Mouse (Mus musculus) testis, adult 2 months (tissue): ENCODE data around the gene Slc44a1. TPM values are rescaled to one million over a fixed set of nuclear protein-coding genes. Genes with fewer than 3 reads are reported as not detected.

Source experiments
- H3K27ac ChIP-seq: fragments of 200-500 bp; 2 replicates; pipeline ENCODE4 v1.5.1; 2012; ENCODE audit warnings: low read depth, low read length; ENCODE audit not compliant: control insufficient read depth, insufficient read depth
- H3K27me3 ChIP-seq: fragments of 200-500 bp; 2 replicates; pipeline ENCODE4 v1.6.1; 2012; ENCODE audit warnings: mild to moderate bottlenecking, low read length, moderate library complexity; ENCODE audit not compliant: control insufficient read depth, insufficient read depth
- H3K36me3 ChIP-seq: fragments of 200-500 bp; 2 replicates; pipeline ENCODE4 v1.6.1; 2012; ENCODE audit warnings: mild to moderate bottlenecking, low read length; ENCODE audit not compliant: control insufficient read depth, insufficient read depth
- H3K4me1 ChIP-seq: fragments of 200-500 bp; 2 replicates; pipeline ENCODE4 v1.6.1; 2012; ENCODE audit warnings: low read length; ENCODE audit not compliant: control insufficient read depth, insufficient read depth
- H3K4me3 ChIP-seq: fragments of 200-500 bp; 2 replicates; pipeline ENCODE4 v1.5.1; 2012; ENCODE audit warnings: low read depth, mild to moderate bottlenecking, low read length, moderate library complexity, mixed read lengths; ENCODE audit not compliant: control insufficient read depth
- CTCF ChIP-seq: fragments of 200-500 bp; IDR thresholded peaks from 2 replicates; pipeline ENCODE4 v1.5.1; 2012; ENCODE audit warnings: low read depth, mild to moderate bottlenecking, inconsistent platforms, low read length, moderate library complexity; ENCODE audit not compliant: control insufficient read depth, insufficient read depth, insufficient replicate concordance
- POLR2A ChIP-seq: fragments of 200-500 bp; IDR thresholded peaks from 2 replicates; pipeline ENCODE4 v1.6.1; 2012; ENCODE audit warnings: low read depth, mild to moderate bottlenecking, inconsistent platforms, low read length, moderate library complexity; ENCODE audit not compliant: control insufficient read depth
- polyA plus RNA-seq: library from polyadenylated mRNA; depleted of rRNA; stranded (reverse); fragments of >200 nt; gene quantifications from 2 replicates; pipeline ENCODE4 v1.2.3, GENCODE M21; 2012

The Slc44a1 gene
- polyA plus RNA-seq, 1 experiment: 3.3 TPM

GRCm38 (mm10) chr4:53437110-53437755 lies 3.0 kb upstream of the Slc44a1 start:
- Histone ChIP-seq H3K4me1 (peaks cover 3% of the 10 kb centered on the region), H3K4me3 (no peak overlapping the region), H3K27me3 (0 out of 2 replicates have a peak, but pooled peaks cover 2% of the 10 kb centered on the region), H3K36me3 (no peaks in the 10 kb centered on the region), H3K27ac (no peak overlapping the region)
- TF ChIP-seq POLR2A (no peak), CTCF (no peak)

- Histone ChIP-seq H3K27ac (peak overlapping the region; percentile 32; the same call in 1 of the 2 replicates), H3K4me1 (peaks cover 3% of the 10 kb centered on the region)
These were observed 1.8 kb upstream of the Slc44a1 start for GRCm38 (mm10) chr4:53438386-53438785.

GRCm38 (mm10) chr4:53438836-53439480 lies 1.3 kb upstream of the Slc44a1 start:
- TF ChIP-seq CTCF (no peak), POLR2A (no peak)
- H3K36me3 ChIP-seq: no peaks in the 10 kb centered on the region
- H3K27ac ChIP-seq: no peak overlapping the region
- no peak overlapping the region for H3K4me3 ChIP-seq
- 0 out of 2 replicates have a peak, but pooled peaks cover 2% of the 10 kb centered on the region for H3K27me3 ChIP-seq
- peaks cover 3% of the 10 kb centered on the region for H3K4me1 ChIP-seq

More at GRCm38 (mm10) chr4:53438386-53438785, 1.8 kb upstream of the Slc44a1 start:
- Histone ChIP-seq H3K36me3 (no peaks in the 10 kb centered on the region), H3K27me3 (0 out of 2 replicates have a peak, but pooled peaks cover 2% of the 10 kb centered on the region), H3K4me3 (no peak overlapping the region)
- TF ChIP-seq CTCF (no peak), POLR2A (no peak)

GRCm38 (mm10) chr4:53439636-53440009 lies 590 bp upstream of the Slc44a1 start:
- H3K27ac ChIP-seq: peak overlapping the region; percentile 82
- no peak for TF ChIP-seq POLR2A
- TF ChIP-seq CTCF: no peak
- H3K4me1 ChIP-seq: peaks cover 3% of the 10 kb centered on the region
- H3K36me3 ChIP-seq: no peaks in the 10 kb centered on the region
- H3K27me3 ChIP-seq: 0 out of 2 replicates have a peak, but pooled peaks cover 2% of the 10 kb centered on the region
- H3K4me3 ChIP-seq: peak overlapping the region; percentile 91

GRCm38 (mm10) chr4:53440816-53441571 lies 781 bp downstream of the Slc44a1 start:
- Histone ChIP-seq H3K27ac (no peak overlapping the region), H3K27me3 (0 out of 2 replicates have a peak, but pooled peaks cover 2% of the 10 kb centered on the region), H3K4me3 (peak overlapping the region; percentile 91), H3K4me1 (peaks cover 3% of the 10 kb centered on the region), H3K36me3 (no peaks in the 10 kb centered on the region)
- TF ChIP-seq POLR2A: no peak
- no peak for TF ChIP-seq CTCF

- H3K4me1 ChIP-seq: peaks cover 3% of the 10 kb centered on the region
- no peaks in the 10 kb centered on the region for H3K36me3 ChIP-seq
- H3K27ac ChIP-seq: no peak overlapping the region
- TF ChIP-seq CTCF (no peak), POLR2A (no peak)
- no peak overlapping the region for H3K4me3 ChIP-seq
- 0 out of 2 replicates have a peak, but pooled peaks cover 2% of the 10 kb centered on the region for H3K27me3 ChIP-seq
These were observed 1.5 kb downstream of the Slc44a1 start for GRCm38 (mm10) chr4:53441683-53442082.

GRCm38 (mm10) chr4:53446216-53446615 lies 6.0 kb downstream of the Slc44a1 start:
- no peak for TF ChIP-seq POLR2A
- TF ChIP-seq CTCF: no peak
- Histone ChIP-seq H3K4me1 (peaks cover 2% of the 10 kb centered on the region; the same call in 1 of the 2 replicates), H3K4me3 (no peak overlapping the region), H3K36me3 (no peaks in the 10 kb centered on the region), H3K27ac (no peak overlapping the region), H3K27me3 (no peaks in the 10 kb centered on the region)
